ENCODE assay signal across 9 mouse cellular contexts in the genomic region with DNA sequence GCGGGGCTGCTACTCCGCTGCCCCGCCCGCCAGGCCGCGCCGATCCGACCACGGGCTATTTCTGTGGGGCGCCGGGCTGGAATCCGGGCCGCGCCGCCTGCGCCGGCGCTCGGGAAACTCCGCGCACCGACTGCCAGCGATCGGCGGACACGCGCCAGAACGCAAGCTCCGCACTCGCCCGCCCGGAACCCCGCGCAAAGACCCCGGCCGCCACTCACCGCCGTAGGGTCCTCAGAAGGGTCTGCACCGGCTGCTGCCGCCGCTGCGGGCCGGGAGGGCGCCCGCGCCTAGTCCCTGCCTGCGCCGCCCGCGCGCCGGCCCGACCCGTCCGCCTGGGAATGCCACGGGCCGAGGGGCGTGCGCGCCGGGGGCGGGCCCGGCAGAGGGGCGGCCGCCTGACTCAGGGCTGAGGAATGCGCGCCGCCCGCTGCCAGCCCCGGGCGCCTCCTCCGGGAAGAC. TPM values are rescaled to one million over a fixed set of nuclear protein-coding genes. Genes with fewer than 3 reads are reported as not detected.
DNase-seq lines count a peak whose midpoint lies in the region; ATAC-seq lines count a peak whose summit lies in the region.
"Had no signal": no experiment of that assay in that cellular context is flagged by ENCODE, and none has a peak within 500 bp of the region (broad histone marks: within the 10 kb centered on the region; RNA-seq: fewer than 3 reads in every experiment).

Rhbdf1 (minus strand) TSS at position 350 of the 459 bp plus-strand sequence.

- no peaks in the 10 kb centered on the region for H3K9me3 ChIP-seq in forebrain, embryonic 13.5 days (replicated peaks)

- no peak for ATAC-seq in CD4-positive, CD25-positive, alpha-beta regulatory T cell, adult 4 months
- ATAC-seq in forebrain, embryonic 13.5 days, result peak; percentile 41

- intact Hi-C loops in heart, postnatal 36 days (cut with DNase I), result no loop called here

- peak within 1 kb of the TSS; percentile 51 for H3K27ac ChIP-seq in forebrain, embryonic 13.5 days
- H3K27ac ChIP-seq: macrophage had no signal

- H3K4me3 ChIP-seq in forebrain, embryonic 13.5 days, result peak within 1 kb of the TSS; percentile 62

- peak within 1 kb of the TSS; percentile 74 for H3K9ac ChIP-seq in forebrain, embryonic 13.5 days

- H3K27me3 ChIP-seq in forebrain, embryonic 13.5 days, result peaks cover 51% of the 10 kb centered on the region

- peak; percentile 42 for DNase-seq in CD4-positive, CD25-positive, alpha-beta regulatory T cell, adult 2 months (ENCODE audit: low read depth, low spot score)
- DNase-seq in adrenal gland, adult (ENCODE audit: inconsistent age in 2 of 2, low spot score in 1 of 2), result peak; percentile 83 to 89
- DNase-seq in heart, postnatal 36 days, result peak in 1 of 2 experiments; percentile 73
- DNase-seq in layer of hippocampus, postnatal 10 days (ENCODE audit: low spot score in 2 of 2), result peak in 1 of 2 experiments; percentile 65
- DNase-seq in lung, postnatal 25 days (ENCODE audit: low spot score), result peak; percentile 63
- peak; percentile 33 for DNase-seq in testis, postnatal 14 days (ENCODE audit: low spot score)

- H3K4me1 ChIP-seq in forebrain, embryonic 13.5 days, result peaks cover 54% of the 10 kb centered on the region

- peak within 1 kb of the TSS; percentile 99 for H3K4me2 ChIP-seq in forebrain, embryonic 13.5 days

- no peaks in the 10 kb centered on the region for H3K36me3 ChIP-seq in forebrain, embryonic 13.5 days (ENCODE audit: poor library complexity, severe bottlenecking)

- under 1% methylated on average over 57 of the region's 72 CpGs for WGBS in forebrain, embryonic 13.5 days

RNA-seq across cellular contexts. Expression of gene Rhbdf1, which starts in this region (rescaled TPM):
- polyA plus RNA-seq in CD4-positive, CD25-positive, alpha-beta regulatory T cell, adult 4 months (2017; shearing (Covaris generic)), result 1 to 10 TPM in 1 of 2 experiments, not detected in 1; 1.1 TPM
- polyA plus RNA-seq in forebrain, embryonic 13.5 days (2015; fragmentation: Nextera tagmentation; extraction: Ambion mirVana), result 9.7 and 12.3 TPM in 2 replicates
- total RNA-seq in heart, postnatal 36 days (2021), result 10 to 100 TPM; 24.3 to 25.1 TPM
- 10 to 100 TPM; 25.9 to 32.8 TPM for total RNA-seq in layer of hippocampus, postnatal 10 days (2021)
